Mouse (Mus musculus) right cerebral cortex, postnatal 14 days (tissue): ENCODE results near the gene Ykt6.
"Not testable (repeated sequence)": the region's sequence is repeated elsewhere in the genome, so short reads cannot be mapped to it uniquely, and the experiment has no call there.

Source experiments
- DNase-seq: peaks from one replicate; pipeline ENCODE4 v3.0.0; 2022

Ykt6 gene

GRCm38 (mm10) chr11:5995989-5996388, 40.5 kb downstream of the Ykt6 start:
- DNase-seq: peak; percentile 85

GRCm38 (mm10) chr11:5998472-5998871, 43.0 kb downstream of the Ykt6 start:
- DNase-seq: no peak

GRCm38 (mm10) chr11:5999832-6000771, 44.6 kb downstream of the Ykt6 start:
- peak; percentile 71 for DNase-seq

GRCm38 (mm10) chr11:6000961-6001682, 45.6 kb downstream of the Ykt6 start:
- DNase-seq: no peak

- no peak for DNase-seq
Observed at GRCm38 (mm10) chr11:6001981-6002649, 46.6 kb downstream of the Ykt6 start.

- no peak for DNase-seq
Observed at GRCm38 (mm10) chr11:6003046-6003639, 47.6 kb downstream of the Ykt6 start.

GRCm38 (mm10) chr11:6005374-6006043, 50.0 kb downstream of the Ykt6 start:
- not testable (repeated sequence) for DNase-seq

- DNase-seq: not testable (repeated sequence)
Observed at GRCm38 (mm10) chr11:6006351-6007009, 51.0 kb downstream of the Ykt6 start.

- not testable (repeated sequence) for DNase-seq
Observed at GRCm38 (mm10) chr11:6007010-6007778, 51.7 kb downstream of the Ykt6 start.

- not testable (repeated sequence) for DNase-seq
Observed at GRCm38 (mm10) chr11:6007779-6008128, 52.3 kb downstream of the Ykt6 start.

- DNase-seq: not testable (repeated sequence)
Observed at GRCm38 (mm10) chr11:6010751-6011482, 55.4 kb downstream of the Ykt6 start.

GRCm38 (mm10) chr11:6011879-6012278, 56.4 kb downstream of the Ykt6 start:
- no peak for DNase-seq

- no peak for DNase-seq
Observed at GRCm38 (mm10) chr11:6013359-6013758, 57.9 kb downstream of the Ykt6 start.

GRCm38 (mm10) chr11:6015011-6015431, 59.5 kb downstream of the Ykt6 start:
- no peak for DNase-seq

GRCm38 (mm10) chr11:6016368-6016767, 60.9 kb downstream of the Ykt6 start:
- peak; percentile 37 for DNase-seq

- peak; percentile 6 for DNase-seq
Observed at GRCm38 (mm10) chr11:6016797-6017395, 61.4 kb downstream of the Ykt6 start.
